Mouse (Mus musculus): Measurements from ENCODE around the gene Cplx2.

DNA sequence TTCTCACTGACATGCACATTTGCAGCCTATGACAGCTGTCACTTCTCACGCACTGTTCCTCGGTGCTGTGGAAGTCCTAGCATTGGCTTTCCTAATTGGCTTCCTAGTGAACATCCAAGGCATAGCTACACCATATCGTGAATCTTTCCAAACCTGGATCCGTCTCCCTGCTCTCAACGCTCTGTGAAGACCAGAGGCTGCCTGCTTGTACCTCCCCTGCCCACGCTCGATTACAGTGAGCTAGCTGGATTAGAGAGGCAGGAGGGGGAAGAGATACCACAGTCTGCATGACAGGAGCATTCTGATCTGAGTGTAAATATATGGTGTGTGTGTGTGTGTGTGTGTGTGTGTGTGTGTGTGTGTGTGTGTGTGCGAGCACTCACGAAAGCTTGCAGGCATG is 3.0 kb upstream of the Cplx2 start:
- TF ChIP-seq CTCF (IDR thresholded peaks at IDR 0.05; ENCODE audit: low read depth, low read length) (no peak), POLR2A (IDR thresholded peaks at IDR 0.05; ENCODE audit: insufficient read depth, low read length) (no peak), EP300 (IDR thresholded peaks at IDR 0.05; ENCODE audit: insufficient read depth, low read depth, low read length) (no peak)
